Mouse (Mus musculus) lung, embryonic 14.5 days (tissue): ENCODE measurements at regions not wholly inside any gene's neighbourhood (a gene's known extent, or its start where the extent isn't known, plus 50 kb on each side); places are given as distances from the start of the nearest gene placed in this dataset.

Experiments
- ATAC-seq: fragments of 200-750 bp; cut with Nextera tagmentation; 2 replicates; pipeline ENCODE4 v1.8.0; 2017; ENCODE audit warnings: mild to moderate bottlenecking, moderate TSS enrichment, moderate library complexity; ENCODE audit not compliant: insufficient read depth
- DNase-seq: peaks from one replicate; pipeline ENCODE4 v3.0.0-alpha.2; 2015
- H3K27ac ChIP-seq: fragments of 300-500 bp; sonication (generic); 2 replicates; pipeline ENCODE4 v1.5.1; 2014; ENCODE audit warnings: low read depth, mild to moderate bottlenecking, moderate library complexity
- H3K27me3 ChIP-seq: fragments of 300-500 bp; sonication (generic); 2 replicates; pipeline ENCODE4 v1.6.1; 2014; ENCODE audit warnings: low read length, control low read depth; ENCODE audit not compliant: insufficient read depth
- H3K36me3 ChIP-seq: fragments of 300-500 bp; sonication (generic); 2 replicates; pipeline ENCODE4 v1.6.1; 2014; ENCODE audit warnings: control low read depth; ENCODE audit not compliant: insufficient read depth
- H3K4me1 ChIP-seq: fragments of 300-500 bp; sonication (generic); 2 replicates; pipeline ENCODE4 v1.6.1; 2014; ENCODE audit warnings: antibody characterized with exemption, control low read depth; ENCODE audit not compliant: insufficient read depth
- H3K4me2 ChIP-seq: fragments of 300-500 bp; sonication (generic); 2 replicates; pipeline ENCODE4 v1.6.1; 2014; ENCODE audit warnings: mild to moderate bottlenecking
- H3K4me3 ChIP-seq: fragments of 300-500 bp; sonication (generic); 2 replicates; pipeline ENCODE4 v1.5.1; 2014; ENCODE audit warnings: low read depth, low read length
- H3K9ac ChIP-seq: fragments of 300-500 bp; sonication (generic); 2 replicates; pipeline ENCODE4 v1.6.1; 2014
- H3K9me3 ChIP-seq: fragments of 300-500 bp; sonication (generic); 2 replicates; pipeline ENCODE4 v1.6.1; 2016; ENCODE audit warnings: low read depth, low read length, control low read depth
- CTCF ChIP-seq: IDR thresholded peaks from 2 replicates; pipeline ENCODE4 v1.5.1; 2016; ENCODE audit warnings: antibody characterized with exemption, low read depth
- WGBS: fragments of 180-500 bp; shearing (Covaris S2); extraction: QIAGEN DNeasy Blood & Tissue Kit; methylation state at CpG from one replicate; pipeline ENCODE4 v1.1.7; 2014; 5-methylcytosine and 5-hydroxymethylcytosine counted together

DNA sequence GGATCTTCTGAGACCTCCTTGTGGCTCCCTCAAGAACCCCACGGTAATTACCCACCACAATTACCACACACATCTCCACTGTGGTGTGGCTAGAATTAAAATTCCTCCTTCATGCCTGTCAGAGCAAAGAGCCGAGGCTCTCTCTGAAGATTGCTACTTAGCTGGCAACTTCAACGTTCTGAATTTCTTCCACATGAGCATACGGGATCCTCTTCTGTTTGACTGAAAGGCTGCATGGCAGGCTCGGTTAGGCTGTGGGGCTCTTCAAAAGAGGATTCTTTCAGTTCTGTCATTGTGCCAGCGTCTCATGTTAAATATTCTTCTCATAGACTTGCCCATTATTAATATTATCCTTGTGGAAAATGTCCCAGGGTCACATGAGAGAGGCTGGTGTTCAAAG, 334.9 kb upstream of the Mgmt start:
- Histone ChIP-seq H3K4me1 (no peaks in the 10 kb centered on the region), H3K36me3 (no peaks in the 10 kb centered on the region), H3K9ac (no peak overlapping the region), H3K9me3 (no peaks in the 10 kb centered on the region), H3K27ac (no peak overlapping the region), H3K27me3 (no peaks in the 10 kb centered on the region), H3K4me2 (no peak overlapping the region), H3K4me3 (no peak overlapping the region)
- WGBS: 77% methylated on average over 6 of the region's 6 CpGs
- TF ChIP-seq CTCF: no peak
- DNase-seq: no peak
- ATAC-seq: no peak

DNA sequence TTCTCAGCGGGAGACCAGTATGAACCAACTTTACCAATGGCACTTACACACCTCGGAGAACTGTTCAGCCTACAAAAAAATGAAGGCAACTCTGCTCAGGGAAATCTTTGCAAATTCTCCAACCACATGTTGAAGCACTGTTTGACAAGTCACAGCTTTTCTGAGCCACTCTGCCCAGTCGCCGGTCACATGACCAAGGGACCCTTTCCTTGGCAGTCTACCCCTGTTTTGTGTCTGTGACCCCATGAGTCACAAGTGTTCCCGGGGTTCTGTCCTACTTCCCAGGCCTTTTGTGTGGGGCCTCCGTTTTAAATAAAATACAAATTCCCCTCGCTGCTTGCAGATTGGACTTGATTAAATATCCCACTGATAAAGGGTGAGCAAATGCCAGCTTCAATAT, 323.5 kb upstream of the Mgmt start:
- Histone ChIP-seq H3K27ac (no peak overlapping the region), H3K36me3 (no peaks in the 10 kb centered on the region), H3K4me2 (no peak overlapping the region), H3K9ac (no peak overlapping the region), H3K4me1 (no peaks in the 10 kb centered on the region), H3K9me3 (no peaks in the 10 kb centered on the region), H3K27me3 (no peaks in the 10 kb centered on the region), H3K4me3 (no peak overlapping the region)
- TF ChIP-seq CTCF: no peak
- 46% methylated on average over 7 of the region's 7 CpGs for WGBS
- ATAC-seq (no peak), DNase-seq (no peak)

DNA sequence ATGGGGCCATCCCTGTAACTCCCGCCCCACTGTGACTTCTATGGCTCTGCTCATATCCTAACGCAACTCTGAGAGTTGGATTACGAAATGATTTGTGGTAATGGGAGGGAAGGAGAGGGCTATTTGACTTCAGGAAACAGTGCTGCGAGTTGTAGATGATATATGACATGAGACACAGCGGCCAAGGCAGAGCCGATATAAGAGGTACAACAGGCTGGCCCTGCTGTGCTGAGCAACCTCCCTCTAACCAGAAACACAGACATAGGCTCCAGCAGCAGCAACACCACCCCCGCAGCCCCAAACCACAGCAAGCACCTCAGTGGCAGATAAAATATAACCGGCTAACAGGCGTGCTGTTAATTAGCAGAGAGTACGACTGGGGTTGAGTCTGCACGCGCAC, 312.5 kb upstream of the Mgmt start:
- whole genome bisulfite sequencing: 48% methylated on average over 12 of the region's 12 CpGs
- H3K27ac ChIP-seq: no peak overlapping the region
- ATAC-seq (no peak), DNase-seq (peak; percentile 35)
- H3K4me3 ChIP-seq: no peak overlapping the region
- H3K36me3 ChIP-seq: no peaks in the 10 kb centered on the region
- no peak overlapping the region for H3K4me2 ChIP-seq
- peaks cover 27% of the 10 kb centered on the region for H3K27me3 ChIP-seq
- H3K4me1 ChIP-seq: no peaks in the 10 kb centered on the region
- TF ChIP-seq CTCF: no peak
- H3K9ac ChIP-seq: no peak overlapping the region
- no peaks in the 10 kb centered on the region for H3K9me3 ChIP-seq

DNA sequence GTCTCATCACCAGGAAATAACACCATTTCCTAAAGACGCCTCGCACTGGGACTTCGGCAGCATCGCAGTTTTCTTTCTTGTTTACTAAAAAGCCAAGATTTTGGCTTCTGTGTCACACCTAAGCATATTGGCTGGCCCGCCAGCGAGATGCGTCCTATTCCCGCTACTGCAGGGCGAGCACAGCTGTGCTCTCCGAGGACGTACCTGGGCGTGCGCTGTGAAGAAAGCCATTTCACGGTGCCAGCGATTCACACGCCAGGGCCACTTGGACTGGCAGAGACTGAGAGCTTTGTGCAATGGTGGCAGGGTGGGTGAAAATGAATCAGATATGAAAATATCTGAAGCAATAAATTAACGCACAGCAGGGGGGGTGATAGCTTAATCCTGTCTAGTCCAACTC, 310.1 kb upstream of the Mgmt start:
- H3K36me3 ChIP-seq: no peaks in the 10 kb centered on the region
- H3K4me3 ChIP-seq: no peak overlapping the region
- H3K9ac ChIP-seq: no peak overlapping the region
- H3K27ac ChIP-seq: no peak overlapping the region
- 51% methylated on average over 17 of the region's 17 CpGs for WGBS
- H3K9me3 ChIP-seq: no peaks in the 10 kb centered on the region
- peaks cover 27% of the 10 kb centered on the region for H3K27me3 ChIP-seq
- TF ChIP-seq CTCF: no peak
- no peaks in the 10 kb centered on the region for H3K4me1 ChIP-seq
- DNase-seq: no peak
- H3K4me2 ChIP-seq: peak overlapping the region; percentile 19; the same call in 1 of the 2 replicates
- ATAC-seq: no peak

DNA sequence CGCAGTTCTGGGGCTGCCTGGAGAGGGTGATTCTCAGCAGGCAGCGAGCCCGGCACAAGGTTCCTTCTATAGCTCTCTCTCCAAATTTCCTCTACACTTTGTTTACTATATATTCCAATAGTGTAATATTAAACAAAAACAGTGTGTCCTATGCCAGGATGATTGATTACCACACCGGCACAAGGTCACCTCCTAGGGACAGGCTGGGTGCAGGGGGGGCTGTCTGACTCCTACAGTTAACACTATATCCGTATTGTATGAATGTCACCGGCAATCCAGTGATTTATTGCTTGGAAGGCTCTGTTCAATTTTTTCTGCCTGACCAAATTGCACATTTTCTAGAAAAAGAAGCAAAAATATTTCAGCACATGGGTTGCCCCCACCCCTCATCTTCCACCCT, 305.9 kb upstream of the Mgmt start:
- Histone ChIP-seq H3K27ac (no peak overlapping the region), H3K4me2 (no peak overlapping the region), H3K9ac (no peak overlapping the region), H3K4me1 (no peaks in the 10 kb centered on the region), H3K9me3 (no peaks in the 10 kb centered on the region), H3K4me3 (no peak overlapping the region), H3K27me3 (peaks cover 18% of the 10 kb centered on the region), H3K36me3 (no peaks in the 10 kb centered on the region)
- ATAC-seq: no peak
- WGBS: 42% methylated on average over 6 of the region's 6 CpGs
- no peak for TF ChIP-seq CTCF
- no peak for DNase-seq

DNA sequence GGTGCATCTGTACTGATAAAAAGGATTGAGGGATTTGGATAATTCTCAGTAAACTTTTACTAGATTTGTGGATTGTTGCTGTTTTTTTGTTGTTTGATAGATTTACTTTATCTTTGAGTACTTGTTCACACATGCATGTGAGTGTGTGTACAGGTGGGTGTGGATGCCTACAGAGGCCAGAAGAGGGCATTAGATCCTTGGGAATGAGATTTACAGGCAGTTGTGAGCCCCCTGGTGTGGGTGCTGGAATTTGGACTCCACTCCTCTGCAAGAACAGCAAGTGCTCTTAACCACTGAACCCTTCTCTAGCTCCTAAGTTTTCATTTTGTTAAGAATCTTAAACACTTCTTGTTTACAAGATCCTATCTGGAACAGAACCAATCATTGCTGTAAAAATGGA, 303.5 kb upstream of the Mgmt start:
- peak; percentile 29 for TF ChIP-seq CTCF
- no peak overlapping the region for H3K4me2 ChIP-seq
- DNase-seq (no peak), ATAC-seq (no peak)
- no peak overlapping the region for H3K4me3 ChIP-seq
- H3K9ac ChIP-seq: no peak overlapping the region
- no peaks in the 10 kb centered on the region for H3K36me3 ChIP-seq
- no peaks in the 10 kb centered on the region for H3K4me1 ChIP-seq
- no peaks in the 10 kb centered on the region for H3K27me3 ChIP-seq
- no peak overlapping the region for H3K27ac ChIP-seq
- no peaks in the 10 kb centered on the region for H3K9me3 ChIP-seq

DNA sequence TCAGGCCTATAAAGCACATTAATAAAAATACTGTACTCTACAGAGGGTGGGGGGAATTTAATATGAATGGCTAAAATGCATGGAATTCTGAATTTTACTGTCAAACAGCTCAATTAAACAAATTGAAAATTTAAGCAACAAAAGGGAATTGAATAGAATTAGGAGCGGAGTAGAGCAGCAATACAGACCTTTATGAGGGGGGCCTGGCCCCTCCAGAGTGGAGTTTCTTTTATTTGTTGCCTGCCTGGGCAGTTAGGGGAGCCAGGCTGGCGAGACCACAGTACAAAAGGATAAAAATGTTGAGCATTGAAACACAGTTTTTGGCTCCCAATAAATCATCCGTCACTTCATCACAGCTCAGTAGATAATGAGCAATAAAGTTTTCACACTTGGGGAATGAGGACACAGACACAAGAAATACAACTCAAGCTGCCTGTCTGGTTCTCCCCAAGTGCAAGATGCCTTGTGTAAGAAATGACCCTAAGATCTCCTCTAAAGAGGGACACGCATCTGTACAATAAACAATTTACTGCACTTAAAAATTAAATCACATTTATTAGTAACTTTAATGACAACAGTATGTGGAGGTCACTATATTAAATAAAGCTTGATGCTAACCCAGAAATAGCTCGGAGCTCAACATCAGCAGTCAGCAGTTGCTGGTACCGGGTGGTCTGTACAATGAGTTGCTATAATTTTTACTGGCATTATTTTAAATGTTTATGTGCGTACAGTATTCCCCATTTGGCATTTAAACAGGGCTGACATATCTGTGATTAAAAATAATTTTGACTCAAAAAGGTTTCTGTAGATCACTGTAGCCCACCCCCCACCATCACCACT, 286.9 kb upstream of the Mgmt start:
- no peak for TF ChIP-seq CTCF
- 55% methylated on average over 7 of the region's 7 CpGs for WGBS
- H3K4me3 ChIP-seq: no peak overlapping the region
- no peaks in the 10 kb centered on the region for H3K9me3 ChIP-seq
- DNase-seq: peak; percentile 59
- no peak overlapping the region for H3K9ac ChIP-seq
- no peak for ATAC-seq
- no peak overlapping the region for H3K4me2 ChIP-seq
- H3K27me3 ChIP-seq: no peaks in the 10 kb centered on the region
- H3K4me1 ChIP-seq: no peaks in the 10 kb centered on the region
- H3K27ac ChIP-seq: no peak overlapping the region
- no peaks in the 10 kb centered on the region for H3K36me3 ChIP-seq
